Mouse (Mus musculus) heart, embryonic 15.5 days (tissue): Measurements from ENCODE around the gene Gdi2. TPM values are rescaled to one million over a fixed set of nuclear protein-coding genes. Genes with fewer than 3 reads are reported as not detected.

Source experiments
- ATAC-seq: fragments of 200-750 bp; cut with Nextera tagmentation; replicated peaks from 2 replicates; pipeline ENCODE4 v1.8.0; 2017; ENCODE audit warnings: low read depth, moderate TSS enrichment; ENCODE audit not compliant: insufficient number of reproducible peaks, insufficient read depth, low FRiP score
- H3K27ac ChIP-seq: fragments of 300-500 bp; sonication (generic); 2 replicates; pipeline ENCODE4 v1.5.1; 2015; ENCODE audit warnings: mild to moderate bottlenecking, inconsistent platforms
- H3K27me3 ChIP-seq: fragments of 300-500 bp; sonication (generic); 2 replicates; pipeline ENCODE4 v1.6.1; 2015; ENCODE audit warnings: inconsistent platforms
- H3K36me3 ChIP-seq: fragments of 300-500 bp; sonication (generic); 2 replicates; pipeline ENCODE4 v1.6.1; 2015; ENCODE audit warnings: mild to moderate bottlenecking, inconsistent platforms
- H3K4me1 ChIP-seq: fragments of 300-500 bp; sonication (generic); replicated peaks from 2 replicates; pipeline ENCODE4 v1.6.1; 2015; ENCODE audit warnings: inconsistent platforms
- H3K4me2 ChIP-seq: fragments of 300-500 bp; sonication (generic); 2 replicates; pipeline ENCODE4 v1.6.1; 2015; ENCODE audit warnings: inconsistent platforms, mild to moderate bottlenecking, moderate library complexity
- H3K4me3 ChIP-seq: fragments of 300-500 bp; sonication (generic); 2 replicates; pipeline ENCODE4 v1.5.1; 2015; ENCODE audit warnings: mild to moderate bottlenecking, inconsistent platforms
- H3K9ac ChIP-seq: fragments of 300-500 bp; sonication (generic); 2 replicates; pipeline ENCODE4 v1.6.1; 2015; ENCODE audit warnings: mild to moderate bottlenecking, inconsistent platforms
- H3K9me3 ChIP-seq: fragments of 300-500 bp; sonication (generic); replicated peaks from 2 replicates; pipeline ENCODE4 v1.6.1; 2016; ENCODE audit warnings: inconsistent platforms
- WGBS: fragments of 180-500 bp; shearing (Covaris S2); methylation state at CpG from one replicate; pipeline ENCODE4 v1.1.7; 2015; ENCODE audit warnings: mixed read lengths; 5-methylcytosine and 5-hydroxymethylcytosine counted together
- polyA plus RNA-seq: library from polyadenylated mRNA; unstranded; fragments of >200 nt; fragmentation: Nextera tagmentation; extraction: Ambion mirVana; gene quantifications from 2 replicates; pipeline ENCODE4 v1.2.1, GENCODE M21; 2015

Gdi2 gene
- polyA plus RNA-seq, 1 experiment from 2014 or later, result 303 TPM

GRCm38 (mm10) chr13:3531692-3532320, 6.1 kb upstream of the Gdi2 start:
- Histone ChIP-seq H3K36me3 (no peaks in the 10 kb centered on the region), H3K4me3 (no peak overlapping the region), H3K27ac (no peak overlapping the region), H3K4me1 (peaks cover under 1% of the 10 kb centered on the region), H3K9me3 (no peaks in the 10 kb centered on the region), H3K27me3 (no peaks in the 10 kb centered on the region), H3K4me2 (no peak overlapping the region), H3K9ac (no peak overlapping the region)
- 54% methylated on average over 10 of the region's 10 CpGs for WGBS
- no peak for ATAC-seq

GRCm38 (mm10) chr13:3532451-3532850, 5.4 kb upstream of the Gdi2 start:
- H3K9ac ChIP-seq, result no peak overlapping the region
- no peak overlapping the region for H3K27ac ChIP-seq
- no peaks in the 10 kb centered on the region for H3K9me3 ChIP-seq
- no peaks in the 10 kb centered on the region for H3K36me3 ChIP-seq
- no peaks in the 10 kb centered on the region for H3K27me3 ChIP-seq
- ATAC-seq, result no peak
- H3K4me3 ChIP-seq, result no peak overlapping the region
- 53% methylated on average over 4 of the region's 4 CpGs for WGBS
- peaks cover 7% of the 10 kb centered on the region for H3K4me1 ChIP-seq
- H3K4me2 ChIP-seq, result no peak overlapping the region

- Histone ChIP-seq H3K4me1 (peaks cover 8% of the 10 kb centered on the region), H3K27me3 (no peaks in the 10 kb centered on the region), H3K9ac (no peak overlapping the region), H3K4me2 (no peak overlapping the region), H3K36me3 (no peaks in the 10 kb centered on the region), H3K9me3 (no peaks in the 10 kb centered on the region), H3K27ac (no peak overlapping the region), H3K4me3 (no peak overlapping the region)
- WGBS, result 85% methylated on average over 4 of the region's 4 CpGs
- no peak for ATAC-seq
Measured at GRCm38 (mm10) chr13:3534146-3534545, 3.7 kb upstream of the Gdi2 start.

GRCm38 (mm10) chr13:3538223-3538968, 533 bp downstream of the Gdi2 start:
- ATAC-seq, result peak; percentile 63
- H3K27me3 ChIP-seq, result no peaks in the 10 kb centered on the region
- peak overlapping the region; percentile 99 for H3K27ac ChIP-seq
- peak overlapping the region; percentile 99 for H3K9ac ChIP-seq
- peak overlapping the region; percentile 99 for H3K4me3 ChIP-seq
- under 1% methylated on average over 58 of the region's 59 CpGs for WGBS
- peak overlapping the region; percentile 76 for H3K4me2 ChIP-seq
- no peaks in the 10 kb centered on the region for H3K36me3 ChIP-seq
- H3K4me1 ChIP-seq, result peaks cover 38% of the 10 kb centered on the region
- H3K9me3 ChIP-seq, result no peaks in the 10 kb centered on the region

GRCm38 (mm10) chr13:3538969-3539562, 1.2 kb downstream of the Gdi2 start:
- Histone ChIP-seq H3K36me3 (no peaks in the 10 kb centered on the region), H3K9ac (peak overlapping the region; percentile 99), H3K27ac (peak overlapping the region; percentile 99), H3K4me1 (peaks cover 39% of the 10 kb centered on the region), H3K27me3 (no peaks in the 10 kb centered on the region), H3K9me3 (no peaks in the 10 kb centered on the region), H3K4me2 (peak overlapping the region; percentile 76), H3K4me3 (peak overlapping the region; percentile 99)
- 3% methylated on average over 15 of the region's 15 CpGs for WGBS
- ATAC-seq, result no peak

- Histone ChIP-seq H3K4me3 (peak overlapping the region; percentile 99; the same call in 1 of the 2 replicates), H3K9me3 (no peaks in the 10 kb centered on the region), H3K36me3 (no peaks in the 10 kb centered on the region), H3K27me3 (no peaks in the 10 kb centered on the region), H3K27ac (no peak overlapping the region), H3K9ac (no peak overlapping the region), H3K4me1 (peaks cover 44% of the 10 kb centered on the region), H3K4me2 (peak overlapping the region; percentile 76)
- 48% methylated on average over 2 of the region's 2 CpGs for WGBS
- ATAC-seq, result no peak
Measured at GRCm38 (mm10) chr13:3540166-3540565, 2.3 kb downstream of the Gdi2 start.

- H3K27me3 ChIP-seq, result no peaks in the 10 kb centered on the region
- H3K36me3 ChIP-seq, result no peaks in the 10 kb centered on the region
- peak overlapping the region; percentile 76; the same call in 1 of the 2 replicates for H3K4me2 ChIP-seq
- peaks cover 53% of the 10 kb centered on the region for H3K4me1 ChIP-seq
- no peak overlapping the region for H3K4me3 ChIP-seq
- no peak for ATAC-seq
- no peak overlapping the region for H3K27ac ChIP-seq
- H3K9me3 ChIP-seq, result no peaks in the 10 kb centered on the region
- 77% methylated on average over 2 of the region's 2 CpGs for whole genome bisulfite sequencing
- no peak overlapping the region for H3K9ac ChIP-seq
Measured at GRCm38 (mm10) chr13:3541159-3541782, 3.4 kb downstream of the Gdi2 start.

- peaks cover 59% of the 10 kb centered on the region for H3K4me1 ChIP-seq
- H3K4me2 ChIP-seq, result no peak overlapping the region
- H3K36me3 ChIP-seq, result peaks cover 8% of the 10 kb centered on the region; the same call in 1 of the 2 replicates
- H3K27ac ChIP-seq, result no peak overlapping the region
- no peaks in the 10 kb centered on the region for H3K9me3 ChIP-seq
- H3K4me3 ChIP-seq, result no peak overlapping the region
- no peak for ATAC-seq
- no peak overlapping the region for H3K9ac ChIP-seq
- 91% methylated on average over 4 of the region's 4 CpGs for WGBS
- no peaks in the 10 kb centered on the region for H3K27me3 ChIP-seq
Measured at GRCm38 (mm10) chr13:3544077-3544874, 6.4 kb downstream of the Gdi2 start.

- Histone ChIP-seq H3K4me2 (no peak overlapping the region), H3K36me3 (peaks cover 12% of the 10 kb centered on the region), H3K27me3 (no peaks in the 10 kb centered on the region), H3K9ac (no peak overlapping the region), H3K9me3 (no peaks in the 10 kb centered on the region), H3K27ac (no peak overlapping the region), H3K4me1 (peaks cover 53% of the 10 kb centered on the region), H3K4me3 (no peak overlapping the region)
- ATAC-seq, result no peak
- 63% methylated on average over 5 of the region's 5 CpGs for WGBS
Measured at GRCm38 (mm10) chr13:3544925-3545324, 7.1 kb downstream of the Gdi2 start.

- Histone ChIP-seq H3K4me1 (peaks cover 34% of the 10 kb centered on the region), H3K9me3 (no peaks in the 10 kb centered on the region), H3K9ac (no peak overlapping the region), H3K27me3 (no peaks in the 10 kb centered on the region), H3K4me3 (no peak overlapping the region), H3K27ac (no peak overlapping the region), H3K4me2 (no peak overlapping the region), H3K36me3 (peaks cover 24% of the 10 kb centered on the region)
- no peak for ATAC-seq
- 59% methylated on average over 3 of the region's 3 CpGs for WGBS
Measured at GRCm38 (mm10) chr13:3547410-3547809, 9.5 kb downstream of the Gdi2 start.

GRCm38 (mm10) chr13:3547856-3548255, 10.0 kb downstream of the Gdi2 start:
- Histone ChIP-seq H3K27ac (no peak overlapping the region), H3K9me3 (no peaks in the 10 kb centered on the region), H3K4me2 (no peak overlapping the region), H3K4me1 (peaks cover 31% of the 10 kb centered on the region), H3K9ac (no peak overlapping the region), H3K36me3 (peaks cover 28% of the 10 kb centered on the region), H3K27me3 (no peaks in the 10 kb centered on the region), H3K4me3 (no peak overlapping the region)
- ATAC-seq, result no peak
- WGBS, result 80% methylated on average over 6 of the region's 6 CpGs
